Mouse (Mus musculus): Measurements from ENCODE around the gene Capn1.

Gene Capn1

GRCm38 (mm10) chr19:6040002-6040401 is 24.3 kb upstream of the Capn1 start:
- DNase-seq (ENCODE audit: extremely low spot score, low spot score) = no peak

DNA sequence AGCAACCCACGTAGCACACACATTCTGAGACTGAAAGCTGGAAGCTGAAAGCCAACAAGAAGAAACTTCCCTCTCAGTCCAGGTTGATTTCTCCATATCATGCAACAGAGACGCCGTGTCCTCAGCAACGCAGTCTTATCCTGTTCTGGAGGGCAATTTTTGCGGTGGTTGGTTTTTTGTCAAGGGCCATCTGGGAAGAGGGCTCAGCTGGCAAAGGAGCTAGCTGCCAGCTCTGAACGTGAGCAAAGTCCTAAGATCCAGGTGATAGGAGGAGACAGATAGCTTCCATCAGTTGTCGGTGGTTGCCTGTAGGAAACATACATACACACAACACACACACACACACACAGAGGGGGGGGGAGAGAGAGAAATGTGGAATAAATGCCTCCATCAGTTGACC is 22.6 kb upstream of the Capn1 start:
- no peak for DNase-seq (ENCODE audit: extremely low spot score, low spot score)

DNA sequence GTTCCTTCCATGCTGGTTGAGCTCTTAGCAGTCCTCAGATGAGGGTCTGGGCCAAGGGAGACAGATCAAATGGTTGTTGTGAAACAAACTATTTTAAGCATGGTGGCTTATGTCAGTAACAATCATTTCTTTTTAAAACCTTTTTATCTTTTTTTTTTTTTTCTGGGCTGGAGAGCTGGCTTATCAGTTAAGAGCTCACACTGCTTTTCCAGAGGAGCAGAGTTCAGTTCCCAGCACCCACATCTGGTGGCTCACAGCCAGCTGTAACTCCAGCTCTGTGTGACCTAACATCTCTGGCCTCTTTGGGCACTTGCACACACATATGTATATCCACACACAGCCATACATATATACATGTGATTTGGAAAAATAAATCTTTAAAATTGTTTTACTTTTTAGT is 22.0 kb upstream of the Capn1 start:
- DNase-seq (ENCODE audit: extremely low spot score, low spot score) = no peak

GRCm38 (mm10) chr19:6035966-6036585 is 20.4 kb upstream of the Capn1 start:
- no peak for DNase-seq (ENCODE audit: extremely low spot score, low spot score)

DNA sequence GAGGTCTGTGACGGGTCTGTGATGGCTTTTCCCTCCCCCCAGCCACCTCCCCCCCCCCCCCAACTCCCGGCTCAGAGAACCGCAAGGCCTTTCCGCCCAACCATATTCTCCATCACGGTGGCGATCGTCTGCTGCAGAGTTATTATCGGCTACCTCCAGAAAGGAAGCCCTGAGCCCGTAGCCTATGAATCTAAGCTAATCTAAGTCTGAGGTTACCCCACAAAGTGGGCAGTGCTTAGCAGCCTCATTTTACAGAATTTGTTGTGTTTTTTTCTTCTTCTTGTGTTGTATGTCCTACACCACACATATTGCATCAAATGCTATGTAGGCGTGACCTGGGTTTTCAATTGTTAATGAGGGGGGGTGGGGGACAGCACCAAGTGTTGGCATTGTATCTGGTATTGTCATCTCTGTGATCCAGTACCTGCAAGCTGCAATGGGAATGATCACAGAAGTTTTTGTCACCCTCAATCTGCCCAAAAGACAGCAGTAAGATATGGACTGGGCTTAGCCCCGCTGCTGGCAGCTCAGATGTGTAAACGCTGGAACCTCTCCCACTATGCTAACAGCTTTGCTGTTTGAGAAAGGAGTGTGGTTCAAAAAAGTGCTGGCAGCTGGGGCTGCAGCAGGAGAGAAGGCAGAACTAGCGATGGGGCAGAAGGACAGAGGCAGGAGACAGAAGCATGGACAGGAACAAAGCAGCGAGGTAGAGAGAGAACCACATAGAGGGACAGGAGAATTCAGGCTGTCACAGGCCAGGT is 15.0 kb upstream of the Capn1 start:
- no peak for DNase-seq (ENCODE audit: extremely low spot score, low spot score)

DNA sequence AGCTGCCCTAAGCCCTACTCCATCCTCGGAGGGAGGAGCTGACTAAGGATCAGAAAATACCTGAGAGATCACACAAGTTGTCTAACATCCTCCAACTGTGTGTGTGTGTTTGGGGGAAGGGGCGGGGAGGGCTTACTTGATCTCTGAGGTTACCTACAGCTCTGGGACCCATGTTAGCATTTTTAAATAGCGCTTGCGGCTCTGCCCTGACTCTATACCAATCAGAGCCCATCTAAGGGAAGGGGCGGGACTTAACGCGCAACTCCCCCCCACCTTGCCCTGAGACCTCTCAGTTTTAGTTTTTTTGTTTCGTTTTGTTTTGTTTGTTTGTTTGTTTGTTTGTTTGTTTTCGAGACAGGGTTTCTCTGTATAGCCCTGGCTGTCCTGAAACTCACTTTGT is 13.7 kb upstream of the Capn1 start:
- DNase-seq (ENCODE audit: extremely low spot score, low spot score) = no peak

DNA sequence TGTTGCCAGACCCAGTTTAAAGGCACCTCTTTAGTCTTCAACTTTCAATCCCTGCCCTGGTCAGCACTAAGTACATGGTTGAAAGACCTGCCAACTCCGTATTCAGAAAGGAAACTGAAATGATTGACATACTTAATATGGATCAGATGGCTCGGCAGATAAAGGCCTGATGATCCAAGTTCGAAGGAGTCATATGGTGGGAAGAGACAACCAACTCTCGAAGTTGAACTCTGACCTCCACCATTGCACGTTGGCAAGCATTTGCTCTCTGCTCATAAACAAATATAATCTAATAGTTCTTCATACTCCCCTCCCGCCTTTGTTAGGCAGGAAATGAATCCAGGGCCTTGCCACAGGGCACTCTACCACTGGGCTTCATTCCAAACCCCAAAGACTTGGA is 13.3 kb upstream of the Capn1 start:
- no peak for DNase-seq (ENCODE audit: extremely low spot score, low spot score)

DNA sequence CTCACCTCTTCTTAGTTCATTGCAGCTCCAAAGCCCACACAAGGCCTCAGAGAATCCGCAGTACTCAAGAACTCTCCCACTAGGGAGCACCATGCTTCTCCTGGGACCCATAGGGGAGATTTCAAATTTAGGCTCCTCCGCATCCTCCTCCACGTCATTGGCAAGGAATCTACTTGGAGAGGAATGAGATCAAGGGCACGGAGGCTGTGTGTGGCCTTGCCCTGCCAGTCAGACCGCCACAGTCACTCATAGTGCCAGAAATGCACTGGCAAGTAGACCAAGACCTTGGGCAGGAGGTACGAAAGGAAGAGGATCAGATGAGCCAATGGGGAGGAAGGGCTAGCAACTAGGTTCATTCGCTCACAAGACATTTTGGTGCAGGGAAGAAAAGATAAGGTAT is 8.2 kb upstream of the Capn1 start:
- no peak for DNase-seq (ENCODE audit: extremely low spot score, low spot score)

GRCm38 (mm10) chr19:6023059-6023458 is 7.4 kb upstream of the Capn1 start:
- no peak for DNase-seq (ENCODE audit: extremely low spot score, low spot score)

DNA sequence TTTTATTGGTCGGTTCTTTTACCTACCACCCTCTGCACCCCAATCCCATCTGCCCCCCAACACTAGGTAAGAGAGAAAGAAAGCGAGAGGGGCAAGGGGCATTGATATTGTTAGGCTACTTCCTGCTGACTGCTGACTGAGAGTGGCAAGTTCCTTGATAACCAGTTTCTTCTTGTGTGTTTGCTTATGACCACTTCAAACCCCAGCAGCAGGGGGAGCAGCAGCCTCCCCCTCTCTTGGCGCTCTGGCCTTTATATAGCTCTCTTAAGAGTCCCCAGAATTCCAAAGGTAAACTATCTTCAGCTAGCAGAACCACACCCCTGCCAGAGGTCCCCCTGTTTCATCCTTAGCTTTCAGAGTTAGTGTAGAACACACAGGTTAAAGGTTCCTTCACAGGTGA is 4.6 kb upstream of the Capn1 start:
- no peak for DNase-seq (ENCODE audit: extremely low spot score, low spot score)

DNA sequence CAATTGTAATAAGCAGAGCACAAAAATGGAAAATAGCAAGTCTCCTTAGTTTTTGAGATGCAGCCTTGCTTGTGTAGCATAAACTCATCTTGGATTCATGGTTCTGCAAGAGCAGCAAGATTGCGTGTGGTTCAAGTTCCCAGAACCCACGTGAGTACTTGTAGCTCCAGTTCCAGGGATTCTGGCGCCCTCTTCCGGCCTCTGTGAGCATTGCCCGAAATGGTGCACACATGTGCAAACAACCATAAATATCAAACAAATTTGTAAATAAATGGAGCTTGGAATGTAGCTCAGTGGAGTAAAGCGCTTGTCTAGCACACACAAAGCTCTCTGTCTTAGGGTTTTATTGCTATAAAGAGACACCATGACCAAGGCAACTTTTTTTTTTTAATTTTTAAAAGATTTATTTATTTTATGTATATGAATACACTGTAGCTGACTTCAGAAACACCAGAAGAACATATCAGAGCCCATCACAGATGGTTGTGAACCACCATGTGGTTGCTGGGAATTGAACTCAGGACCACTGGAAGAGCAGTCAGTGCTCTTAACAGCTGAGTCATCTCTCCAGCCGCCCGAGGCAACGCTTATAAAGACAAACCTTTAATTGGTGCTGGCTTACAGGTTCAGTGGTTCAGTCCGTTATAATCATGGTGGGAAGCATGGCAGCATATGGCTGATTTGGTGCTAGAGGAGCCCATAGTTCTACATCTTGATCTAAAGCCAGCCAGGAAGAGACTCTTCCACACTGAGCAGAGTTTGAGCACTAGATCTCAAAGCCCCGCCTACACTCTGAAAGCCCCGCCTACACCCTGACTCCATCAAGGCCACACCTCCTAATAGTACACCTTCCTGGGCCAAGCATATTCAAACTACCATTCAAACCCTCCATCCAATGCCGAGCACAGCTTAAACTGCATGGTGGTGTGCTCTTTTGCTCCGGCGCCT is 2.7 kb upstream of the Capn1 start:
- peak; percentile 90 for DNase-seq (ENCODE audit: extremely low spot score, low spot score)

DNA sequence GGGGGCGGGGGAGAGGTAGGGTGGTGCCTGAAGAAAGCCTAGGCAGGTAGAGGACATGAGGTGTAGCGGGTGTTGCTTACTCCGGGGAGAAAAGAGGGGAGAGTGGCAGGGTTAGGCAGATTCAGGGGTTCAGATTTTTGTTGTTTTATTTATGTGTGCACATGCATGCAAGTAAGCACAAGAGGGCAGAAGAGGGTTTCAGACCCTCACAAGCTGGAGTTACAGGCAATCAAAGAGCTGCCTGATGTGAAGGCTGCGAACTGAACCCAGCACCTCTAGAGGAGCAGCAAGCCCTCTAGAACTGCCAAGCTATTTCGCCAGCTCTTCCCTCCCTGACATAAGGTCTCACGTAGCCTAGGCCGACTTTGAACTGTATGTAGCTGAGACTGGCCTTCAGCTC is 835 bp upstream of the Capn1 start:
- DNase-seq (ENCODE audit: extremely low spot score, low spot score) = no peak

GRCm38 (mm10) chr19:6014991-6015510 is 646 bp downstream of the Capn1 start:
- DNase-seq (ENCODE audit: extremely low spot score, low spot score) = peak; percentile 57

GRCm38 (mm10) chr19:6013691-6014090 is 2.0 kb downstream of the Capn1 start:
- DNase-seq (ENCODE audit: extremely low spot score, low spot score) = no peak

DNA sequence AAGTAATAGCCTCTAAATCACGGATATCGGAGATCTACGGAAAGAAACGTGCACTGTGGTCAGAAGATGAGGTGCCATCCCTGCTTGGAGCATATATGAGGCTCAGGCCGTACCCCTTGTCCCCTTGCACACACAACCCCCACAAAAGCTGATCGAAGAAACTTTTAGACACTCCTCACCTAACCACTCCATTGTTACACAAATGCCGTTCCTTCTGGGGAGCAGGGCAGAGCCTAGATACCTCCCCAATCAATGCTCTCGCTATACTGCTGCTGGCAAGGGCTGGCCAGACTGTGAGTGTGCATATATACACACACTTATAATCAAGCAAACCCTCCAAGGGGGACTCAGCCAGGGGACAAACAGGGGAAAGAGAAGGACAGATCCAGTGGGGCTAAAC is 6.6 kb downstream of the Capn1 start:
- DNase-seq (ENCODE audit: extremely low spot score, low spot score) = no peak

- no peak for DNase-seq (ENCODE audit: extremely low spot score, low spot score)
These were observed 8.7 kb downstream of the Capn1 start for GRCm38 (mm10) chr19:6007013-6007412.

DNA sequence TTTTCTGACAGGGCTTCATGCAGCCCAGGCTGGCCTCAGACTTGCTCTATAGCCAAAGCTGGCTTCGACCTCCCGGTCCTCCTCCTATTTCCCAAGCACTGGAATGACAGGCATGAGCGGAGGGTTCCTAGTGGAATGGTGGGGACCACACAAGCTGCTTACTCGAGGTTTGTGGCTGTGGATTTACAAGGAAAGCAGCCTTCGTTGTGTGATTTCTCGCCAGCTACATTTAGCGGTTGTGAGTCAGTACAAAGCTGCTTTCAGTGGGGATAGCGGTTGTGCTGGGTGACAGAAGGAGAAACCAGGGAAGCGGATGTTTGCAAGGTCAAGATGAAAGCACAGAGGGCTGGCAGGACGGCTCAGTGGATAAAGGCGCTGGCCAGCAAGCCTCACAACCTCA is 10.2 kb downstream of the Capn1 start:
- no peak for DNase-seq (ENCODE audit: extremely low spot score, low spot score)

DNA sequence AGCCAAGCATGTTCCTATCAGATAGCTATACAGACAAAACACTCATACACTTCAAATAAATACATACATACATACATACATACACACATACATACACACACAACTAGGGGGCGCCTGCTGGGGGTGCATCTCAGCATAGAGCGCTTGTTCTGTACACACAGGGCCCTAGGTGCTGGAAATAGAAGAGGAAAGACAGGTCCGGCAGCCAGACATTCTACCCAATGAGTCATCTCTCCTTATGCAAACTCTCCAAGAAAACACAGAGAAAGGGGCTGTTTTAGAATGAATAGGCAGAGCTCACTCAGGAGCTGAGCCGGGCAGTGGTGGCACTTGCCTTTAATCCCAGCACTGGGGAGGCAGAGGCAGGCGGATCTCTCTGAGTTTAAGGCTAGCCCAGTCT is 15.7 kb downstream of the Capn1 start:
- no peak for DNase-seq (ENCODE audit: extremely low spot score, low spot score)

DNA sequence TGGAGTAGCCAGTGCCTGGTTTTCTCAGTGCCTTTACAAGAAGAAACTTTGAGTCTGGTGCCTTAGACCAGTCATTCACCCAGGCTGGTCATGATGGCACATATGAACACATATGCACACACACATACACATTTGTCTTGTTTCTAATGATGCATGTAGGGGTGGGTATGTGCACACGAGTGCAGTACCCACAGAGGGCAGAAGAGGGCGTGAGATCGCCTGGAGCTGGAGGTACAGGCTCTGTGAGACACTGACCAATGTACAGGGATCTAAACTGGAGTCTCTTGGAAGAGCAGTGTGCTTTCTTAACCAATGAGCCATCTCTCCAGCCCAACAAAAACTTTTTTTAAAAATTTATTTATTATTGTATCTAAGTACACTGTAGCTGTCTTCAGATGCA is 17.5 kb downstream of the Capn1 start:
- DNase-seq (ENCODE audit: extremely low spot score, low spot score) = no peak

GRCm38 (mm10) chr19:5994711-5995110 is 21.0 kb downstream of the Capn1 start:
- DNase-seq (ENCODE audit: extremely low spot score, low spot score) = no peak

DNA sequence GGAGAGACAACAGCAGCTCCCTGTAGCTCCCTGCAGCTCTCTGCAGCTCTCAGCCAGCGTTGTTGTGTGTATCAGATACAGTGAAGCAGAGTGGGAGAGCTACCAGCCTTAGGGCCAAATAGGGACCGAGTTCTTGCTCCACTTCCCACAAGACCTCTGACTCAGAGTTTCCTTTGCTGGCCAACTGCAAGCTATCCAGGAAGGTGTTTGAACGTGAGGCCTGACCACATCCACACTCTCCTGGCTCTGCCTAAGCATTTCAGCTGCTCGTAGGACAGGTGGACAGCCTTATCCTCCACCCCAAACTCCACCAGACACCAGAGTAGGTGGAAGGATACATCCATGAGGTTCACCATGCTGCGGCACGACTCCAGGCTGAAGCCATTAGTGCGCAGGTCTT is 23.7 kb downstream of the Capn1 start:
- DNase-seq (ENCODE audit: extremely low spot score, low spot score) = no peak

DNA sequence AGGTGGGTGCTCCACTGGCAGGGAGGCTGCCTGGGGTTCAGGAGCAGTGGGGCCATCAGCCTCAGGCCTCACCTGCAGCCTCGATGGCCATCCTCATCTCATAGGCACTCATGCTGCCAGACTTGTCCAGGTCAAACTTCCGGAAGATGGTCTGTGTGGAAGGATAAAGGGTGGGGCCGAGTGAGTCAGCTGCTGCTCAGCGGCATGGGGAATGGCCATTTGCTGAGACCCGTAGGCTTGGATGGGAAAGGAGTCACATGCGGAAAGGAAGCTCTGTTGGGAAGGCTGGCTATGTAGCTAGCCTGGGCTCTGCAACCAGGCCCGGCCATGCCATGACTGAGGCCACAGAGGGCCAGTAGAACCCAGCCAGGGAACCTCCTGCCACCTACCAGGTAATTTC is 24.2 kb downstream of the Capn1 start:
- no peak for DNase-seq (ENCODE audit: extremely low spot score, low spot score)

All from neural tube, embryonic 10.5 days (tissue).